Mouse (Mus musculus): Measurements from ENCODE around the gene Armcx2. TPM values are rescaled to one million over a fixed set of nuclear protein-coding genes. Genes with fewer than 3 reads are reported as not detected.
"Not testable (repeated sequence)": the region's sequence is repeated elsewhere in the genome, so short reads cannot be mapped to it uniquely, and the experiment has no call there.

Gene Armcx2
- total RNA-seq (2021) = 10 to 100 TPM; 67.5 to 87.0 TPM
- long read RNA-seq, experiment 1, transcript Armcx2-202 (6 exons, 3,666 nt) = major isoform, 27 of 52 reads
- long read RNA-seq, experiment 1, partial matches to known transcripts = 5 of 52 reads
- long read RNA-seq, experiment 1, other reads (novel, unspliced or antisense) = 18 of 52 reads
- long read RNA-seq, experiment 2, transcript Armcx2-202 (6 exons, 3,666 nt) = major isoform, 28 of 62 reads
- long read RNA-seq, experiment 2, partial matches to known transcripts = 4 of 62 reads
- long read RNA-seq, experiment 2, other reads (novel, unspliced or antisense) = 29 of 62 reads

GRCm38 (mm10) chrX:134808755-134809224 is at the start of gene Armcx2:
TSS of gene Armcx2 (minus strand) at chrX:134809221.
- peak in 1 of 2 experiments; percentile 49 for DNase-seq (ENCODE audit: low spot score in 2 of 2)

- no peak for DNase-seq (ENCODE audit: low spot score in 2 of 2)
Measured at GRCm38 (mm10) chrX:134849662-134850061, 40.6 kb upstream of the Armcx2 start.

GRCm38 (mm10) chrX:134844424-134844823 is 35.4 kb upstream of the Armcx2 start:
- no peak for DNase-seq (ENCODE audit: low spot score in 2 of 2)

GRCm38 (mm10) chrX:134830508-134830907 is 21.5 kb upstream of the Armcx2 start:
- no peak for DNase-seq (ENCODE audit: low spot score in 2 of 2)

GRCm38 (mm10) chrX:134807833-134808754 is 927 bp downstream of the Armcx2 start:
- DNase-seq (ENCODE audit: low spot score in 2 of 2) = peak; percentile 25 to 33

- no peak for DNase-seq (ENCODE audit: low spot score in 2 of 2)
Measured at GRCm38 (mm10) chrX:134787728-134788127, 21.3 kb downstream of the Armcx2 start.

GRCm38 (mm10) chrX:134763428-134764198 is 45.4 kb downstream of the Armcx2 start:
- DNase-seq (ENCODE audit: low spot score in 2 of 2) = not testable (repeated sequence)

- no peak for DNase-seq (ENCODE audit: low spot score in 2 of 2)
Measured at GRCm38 (mm10) chrX:134757293-134757995, 51.6 kb downstream of the Armcx2 start.

- peak; percentile 29 to 55 for DNase-seq (ENCODE audit: low spot score in 2 of 2)
Measured at GRCm38 (mm10) chrX:134756434-134757292, 52.4 kb downstream of the Armcx2 start, which contains the start of gene Armcx3. TSS of gene Armcx3 (plus strand) at chrX:134756595.

Small RNA genes within 50 kb of the gene (microRNA-seq; reads per million reads assigned to microRNA genes)
- not detected for gene Mir7093

Other genes with a start within 250 kb of the Armcx2 start
- 1 to 10 TPM; 1.6 to 2.0 TPM for gene Btk, start 225.7 kb downstream of the Armcx2 start, total RNA-seq (2021)
- 100 to 1,000 TPM; 345 to 347 TPM for gene Rpl36a, start 223.6 kb downstream of the Armcx2 start, total RNA-seq (2021)
- gene Gla, start 208.1 kb downstream of the Armcx2 start, total RNA-seq (2021) = 1 to 10 TPM; 2.4 to 2.9 TPM
- 10 to 100 TPM; 75.2 to 82.0 TPM for gene Hnrnph2, start 208.0 kb downstream of the Armcx2 start, total RNA-seq (2021)
- gene Armcx4, start 122.7 kb downstream of the Armcx2 start, total RNA-seq (2021) = 10 to 100 TPM; 61.9 to 63.9 TPM
- gene Armcx1, start 91.3 kb downstream of the Armcx2 start, total RNA-seq (2021) = 10 to 100 TPM; 22.0 to 25.5 TPM
- gene Armcx6, start 57.8 kb downstream of the Armcx2 start, total RNA-seq (2021) = 10 to 100 TPM; 23.0 to 24.4 TPM
- gene Armcx3, start 52.6 kb downstream of the Armcx2 start, total RNA-seq (2021) = 10 to 100 TPM; 72.8 to 80.9 TPM
- under 1 TPM; 0.10 to 0.17 TPM for gene Nxf2, start 155.5 kb upstream of the Armcx2 start, total RNA-seq (2021)
- 1 to 10 TPM; 4.1 to 5.8 TPM for gene Zmat1, start 200.0 kb upstream of the Armcx2 start, total RNA-seq (2021)

All from gastrocnemius, postnatal 4 days (tissue).